Mouse (Mus musculus) liver, embryonic 11.5 days (tissue): ENCODE measurements around the gene Olfr1061. TPM values are rescaled to one million over a fixed set of nuclear protein-coding genes. Genes with fewer than 3 reads are reported as not detected.
"Not testable (repeated sequence)": the region's sequence is repeated elsewhere in the genome, so short reads cannot be mapped to it uniquely, and the experiment has no call there.

ENCODE experiments used
- ATAC-seq: fragments of 200-750 bp; cut with Nextera tagmentation; replicated peaks from 2 replicates; pipeline ENCODE4 v1.8.0; 2017; ENCODE audit warnings: moderate number of reproducible peaks, mild to moderate bottlenecking, moderate TSS enrichment, moderate library complexity; ENCODE audit not compliant: low FRiP score
- DNase-seq: peaks from one replicate; pipeline ENCODE4 v3.0.0-alpha.2; 2017; ENCODE audit warnings: low spot score
- H3K27ac ChIP-seq: fragments of 300-500 bp; sonication (generic); 2 replicates; pipeline ENCODE4 v1.5.1; 2014; ENCODE audit warnings: mild to moderate bottlenecking, low read depth, low read length, control low read depth
- H3K27me3 ChIP-seq: fragments of 300-500 bp; sonication (generic); replicated peaks from 2 replicates; pipeline ENCODE4 v1.6.1; 2014; ENCODE audit warnings: low read length, mixed read lengths; ENCODE audit not compliant: control insufficient read depth, insufficient read depth
- H3K36me3 ChIP-seq: fragments of 300-500 bp; sonication (generic); 2 replicates; pipeline ENCODE4 v1.6.1; 2014; ENCODE audit warnings: mild to moderate bottlenecking, low read length, moderate library complexity, mixed read lengths; ENCODE audit not compliant: control insufficient read depth, insufficient read depth
- H3K4me1 ChIP-seq: fragments of 300-500 bp; sonication (generic); replicated peaks from 2 replicates; pipeline ENCODE4 v1.6.1; 2014; ENCODE audit warnings: low read length, mixed read lengths; ENCODE audit not compliant: control insufficient read depth, insufficient read depth
- H3K4me2 ChIP-seq: fragments of 300-500 bp; sonication (generic); 2 replicates; pipeline ENCODE4 v1.6.1; 2014; ENCODE audit warnings: mild to moderate bottlenecking, control low read depth, moderate library complexity
- H3K4me3 ChIP-seq: fragments of 300-500 bp; sonication (generic); 2 replicates; pipeline ENCODE4 v1.5.1; 2014; ENCODE audit warnings: low read depth, low read length, control low read depth
- H3K9ac ChIP-seq: fragments of 300-500 bp; sonication (generic); 2 replicates; pipeline ENCODE4 v1.6.1; 2014; ENCODE audit warnings: low read depth, low read length, control low read depth
- H3K9me3 ChIP-seq: fragments of 300-500 bp; sonication (generic); 2 replicates; pipeline ENCODE4 v1.6.1; 2016; ENCODE audit warnings: low read length, inconsistent platforms, mixed read lengths; ENCODE audit not compliant: control insufficient read depth
- WGBS: fragments of 180-500 bp; shearing (Covaris S2); extraction: QIAGEN DNeasy Blood & Tissue Kit; methylation state at CpG from one replicate; pipeline ENCODE4 v1.1.7; 2014; 5-methylcytosine and 5-hydroxymethylcytosine counted together
- polyA plus RNA-seq: library from polyadenylated mRNA; unstranded; fragments of >200 nt; fragmentation: Nextera tagmentation; extraction: Ambion mirVana; gene quantifications from 2 replicates; pipeline ENCODE4 v1.2.1, GENCODE M21; 2014

The Olfr1061 gene
- polyA plus RNA-seq, 1 experiment from 2014 or later = not detected

DNA sequence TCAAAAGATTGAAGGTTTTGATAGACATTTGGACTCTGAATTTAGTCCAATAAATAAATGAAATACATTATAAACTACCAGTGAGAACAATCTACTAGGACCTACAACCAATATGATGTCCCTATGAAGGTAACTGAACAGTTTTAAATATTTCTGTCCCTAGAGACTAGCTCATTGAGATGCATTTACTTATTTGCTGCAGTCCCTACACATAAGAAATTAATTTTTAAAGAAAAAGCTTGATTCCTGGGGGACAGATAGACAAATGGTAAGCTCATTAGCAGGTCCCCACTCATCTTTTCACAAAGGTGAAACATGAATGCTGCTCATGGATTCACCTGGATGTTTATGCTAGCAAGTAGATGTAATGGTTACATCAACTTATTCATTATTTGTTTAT is 35.6 kb downstream of the Olfr1061 start, which contains the start of gene Olfr1057:
TSS of gene Olfr1057 (minus strand) at position 101 of the 400 bp plus-strand sequence.
- ATAC-seq (no peak), DNase-seq (no peak)
- Histone ChIP-seq H3K4me1 (no peaks in the 10 kb centered on the region), H3K27ac (no peak within 1 kb of the TSS), H3K4me3 (no peak within 1 kb of the TSS), H3K9me3 (no peaks in the 10 kb centered on the region), H3K27me3 (no peaks in the 10 kb centered on the region), H3K4me2 (no peak within 1 kb of the TSS), H3K9ac (no peak within 1 kb of the TSS), H3K36me3 (no peaks in the 10 kb centered on the region)

GRCm38 (mm10) chr2:86366342-86366741 is 47.5 kb downstream of the Olfr1061 start:
- H3K27me3 ChIP-seq, DNase-seq, H3K4me2 ChIP-seq, H3K4me3 ChIP-seq, ATAC-seq, H3K27ac ChIP-seq, H3K9me3 ChIP-seq, H3K9ac ChIP-seq, H3K4me1 ChIP-seq, H3K36me3 ChIP-seq: not testable (repeated sequence)
- no CpG with 5 or more reads among the region's 6 CpGs for WGBS

Other genes starting within 250 kb of the Olfr1061 start
- not detected in 2 replicates for gene Olfr1043, start 246.5 kb downstream of the Olfr1061 start, polyA plus RNA-seq
- gene Olfr1044, start 236.2 kb downstream of the Olfr1061 start, polyA plus RNA-seq = not detected in 2 replicates
- gene Olfr52, start 228.4 kb downstream of the Olfr1061 start, polyA plus RNA-seq = not detected in 2 replicates
- not detected in 2 replicates for gene Olfr1045, start 211.0 kb downstream of the Olfr1061 start, polyA plus RNA-seq
- gene Olfr1046, start 194.7 kb downstream of the Olfr1061 start, polyA plus RNA-seq = not detected in 2 replicates
- gene Olfr1047, start 182.6 kb downstream of the Olfr1061 start, polyA plus RNA-seq = not detected in 2 replicates
- gene Olfr1048, start 173.8 kb downstream of the Olfr1061 start, polyA plus RNA-seq = not detected in 2 replicates
- not detected in 2 replicates for gene Olfr1049, start 155.7 kb downstream of the Olfr1061 start, polyA plus RNA-seq
- gene Olfr1051, start 135.0 kb downstream of the Olfr1061 start, polyA plus RNA-seq = not detected in 2 replicates
- not detected in 2 replicates for gene Olfr1052, start 121.6 kb downstream of the Olfr1061 start, polyA plus RNA-seq
- not detected in 2 replicates for gene Olfr1053, start 98.8 kb downstream of the Olfr1061 start, polyA plus RNA-seq
- not detected in 2 replicates for gene Olfr1054, start 78.6 kb downstream of the Olfr1061 start, polyA plus RNA-seq
- gene Olfr1055, start 63.8 kb downstream of the Olfr1061 start, polyA plus RNA-seq = not detected in 2 replicates
- not detected in 2 replicates for gene Olfr1056, start 51.6 kb downstream of the Olfr1061 start, polyA plus RNA-seq
- gene Olfr1057, start 35.7 kb downstream of the Olfr1061 start, polyA plus RNA-seq = not detected in 2 replicates
- not detected in 2 replicates for gene Olfr1058, start 25.5 kb downstream of the Olfr1061 start, polyA plus RNA-seq
- gene Olfr1062, start 12.7 kb upstream of the Olfr1061 start, polyA plus RNA-seq = not detected in 2 replicates
- not detected in 2 replicates for gene Olfr1065, start 36.5 kb upstream of the Olfr1061 start, polyA plus RNA-seq
- not detected in 2 replicates for gene Olfr1066, start 42.2 kb upstream of the Olfr1061 start, polyA plus RNA-seq
- not detected in 2 replicates for gene Olfr228, start 73.3 kb upstream of the Olfr1061 start, polyA plus RNA-seq
- gene Olfr1076, start 94.4 kb upstream of the Olfr1061 start, polyA plus RNA-seq = not detected in 2 replicates
- not detected in 2 replicates for gene Olfr1079, start 128.4 kb upstream of the Olfr1061 start, polyA plus RNA-seq
- gene Olfr1080, start 144.2 kb upstream of the Olfr1061 start, polyA plus RNA-seq = not detected in 2 replicates
- not detected in 2 replicates for gene Olfr1082, start 184.9 kb upstream of the Olfr1061 start, polyA plus RNA-seq
- not detected in 2 replicates for gene Olfr1084, start 225.7 kb upstream of the Olfr1061 start, polyA plus RNA-seq
- gene Olfr1085, start 248.0 kb upstream of the Olfr1061 start, polyA plus RNA-seq = not detected in 2 replicates